Mouse (Mus musculus): Measurements from ENCODE around the gene C1qtnf6.

The C1qtnf6 gene

GRCm38 (mm10) chr15:78530671-78531450, at the start of gene C1qtnf6:
C1qtnf6 (minus strand) TSS chr15:78531416.
- DNase-seq (ENCODE audit: low read depth, low spot score) = no peak

GRCm38 (mm10) chr15:78576284-78576810, 45.1 kb upstream of the C1qtnf6 start:
- DNase-seq (ENCODE audit: low read depth, low spot score) = no peak

GRCm38 (mm10) chr15:78572658-78573397, 41.6 kb upstream of the C1qtnf6 start, which contains the start of gene Rac2:
Rac2 (minus strand) TSS chr15:78572783.
- DNase-seq (ENCODE audit: low read depth, low spot score) = no peak

- DNase-seq (ENCODE audit: low read depth, low spot score) = no peak
Measured at GRCm38 (mm10) chr15:78572270-78572600, 41.0 kb upstream of the C1qtnf6 start.

DNA sequence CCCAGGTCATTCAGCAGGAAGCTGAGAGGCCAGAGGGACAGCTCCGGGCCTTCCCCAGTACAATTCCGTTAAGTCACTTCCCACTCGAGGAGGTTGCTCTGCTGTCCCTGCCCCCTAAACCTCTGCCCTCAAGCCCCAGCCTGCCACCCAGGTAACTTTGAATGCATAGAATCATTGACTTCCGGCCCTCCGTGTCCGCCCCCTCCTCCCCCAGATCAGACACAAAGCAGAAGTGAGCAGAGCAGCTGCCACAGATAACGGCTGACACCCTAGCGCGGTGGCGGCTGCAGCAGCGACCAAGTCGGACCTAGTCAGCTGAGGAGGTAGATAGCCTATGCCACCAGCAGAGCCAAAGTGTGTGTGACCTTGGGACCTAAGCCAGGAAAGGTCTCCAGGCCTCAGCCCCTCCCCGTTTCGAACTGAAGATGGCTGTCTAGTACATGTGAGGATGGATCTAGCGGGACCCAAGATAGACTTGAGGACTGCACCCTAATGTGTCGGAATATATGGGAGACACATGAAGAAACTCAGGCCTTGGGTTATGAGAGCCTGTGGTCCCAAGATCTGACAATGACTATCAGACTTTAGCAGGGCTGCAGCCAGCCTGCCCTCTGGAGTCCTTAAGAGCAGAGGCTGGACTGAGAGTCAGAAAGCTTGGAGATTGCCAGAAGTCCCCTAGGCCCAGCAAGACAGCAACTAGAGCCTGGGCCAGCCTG, 40.5 kb upstream of the C1qtnf6 start:
- no peak for DNase-seq (ENCODE audit: low read depth, low spot score)

GRCm38 (mm10) chr15:78570170-78570569, 39.0 kb upstream of the C1qtnf6 start:
- DNase-seq (ENCODE audit: low read depth, low spot score) = no peak

- DNase-seq (ENCODE audit: low read depth, low spot score) = no peak
Measured at GRCm38 (mm10) chr15:78567608-78568120, 36.4 kb upstream of the C1qtnf6 start.

- no peak for DNase-seq (ENCODE audit: low read depth, low spot score)
Measured at GRCm38 (mm10) chr15:78564764-78565435, 33.7 kb upstream of the C1qtnf6 start.

DNA sequence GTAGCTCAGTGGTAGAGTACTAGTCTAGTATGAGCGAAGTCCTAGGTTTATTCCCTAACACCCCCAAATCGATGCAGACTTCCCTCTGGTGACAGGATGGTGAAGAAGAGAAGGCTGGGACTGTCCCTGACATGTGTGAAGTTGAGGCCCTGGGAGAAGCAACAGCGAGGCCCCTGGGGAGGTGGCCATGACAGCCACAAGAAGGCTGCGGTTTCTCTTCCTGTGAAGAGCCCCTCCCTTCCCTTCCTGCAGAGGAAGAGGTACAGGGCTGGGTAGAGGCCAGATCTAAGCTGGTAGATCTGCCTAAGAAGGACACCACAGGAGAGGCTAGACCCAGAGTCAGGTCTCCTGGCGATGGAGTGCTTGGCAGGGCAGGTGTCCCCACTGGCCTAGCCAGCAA, 32.7 kb upstream of the C1qtnf6 start:
- DNase-seq (ENCODE audit: low read depth, low spot score) = no peak

DNA sequence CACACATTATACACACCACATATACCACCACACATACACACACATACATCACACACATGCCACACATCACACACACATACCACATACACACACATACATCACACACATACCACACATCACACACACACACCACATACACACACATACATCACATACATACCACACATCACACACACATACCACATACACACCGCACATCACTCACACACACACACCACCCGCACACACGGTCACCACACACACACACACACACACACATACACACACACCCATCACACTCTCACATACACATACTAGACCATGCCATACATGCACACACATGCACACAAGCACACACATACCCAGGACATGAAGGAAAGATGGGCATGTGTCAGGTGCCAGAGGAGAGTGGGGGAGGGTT, 32.1 kb upstream of the C1qtnf6 start:
- DNase-seq (ENCODE audit: low read depth, low spot score) = no peak

DNA sequence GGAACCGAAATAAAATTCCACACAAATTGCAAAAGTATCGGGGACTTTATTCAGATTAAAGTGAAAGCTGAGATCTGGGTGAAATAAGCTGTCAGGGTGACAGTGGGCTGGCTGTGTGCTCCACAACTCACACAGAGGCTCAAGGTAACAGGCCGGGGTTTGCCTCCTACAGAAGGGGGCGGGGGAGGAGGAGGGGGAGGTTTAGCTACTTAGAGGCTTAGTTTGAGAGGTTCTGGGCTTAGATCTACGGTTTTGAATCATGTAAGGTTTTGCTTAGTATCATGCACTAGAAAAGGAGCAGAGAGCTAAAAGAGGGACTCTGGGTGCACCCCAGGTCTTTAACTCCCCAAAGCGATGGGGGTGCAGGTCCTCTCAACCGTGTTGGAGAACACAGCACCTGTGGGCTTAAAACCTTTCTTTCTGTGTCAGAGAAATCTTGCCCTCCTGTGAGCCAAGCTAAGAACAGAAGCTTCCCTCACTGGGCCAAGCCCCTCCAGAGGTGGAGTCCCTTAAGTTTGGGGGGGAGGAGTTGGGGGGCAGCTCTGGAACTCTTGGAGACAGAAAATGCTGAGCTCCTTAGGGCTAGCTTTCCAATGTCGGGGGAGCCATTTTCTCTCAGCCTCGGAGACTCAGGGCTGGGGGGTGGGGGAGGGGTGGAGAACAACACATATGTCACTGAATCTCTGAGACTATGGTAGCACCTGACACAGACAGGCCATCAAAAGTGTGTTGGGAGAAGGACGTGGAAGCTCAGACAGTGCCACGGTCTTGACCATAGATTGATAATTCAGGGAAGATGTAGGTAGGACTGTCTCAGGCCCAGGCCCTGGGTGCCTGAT, 28.1 kb upstream of the C1qtnf6 start:
- no peak for DNase-seq (ENCODE audit: low read depth, low spot score)

GRCm38 (mm10) chr15:78557693-78558535, 26.7 kb upstream of the C1qtnf6 start:
- DNase-seq (ENCODE audit: low read depth, low spot score) = no peak

DNA sequence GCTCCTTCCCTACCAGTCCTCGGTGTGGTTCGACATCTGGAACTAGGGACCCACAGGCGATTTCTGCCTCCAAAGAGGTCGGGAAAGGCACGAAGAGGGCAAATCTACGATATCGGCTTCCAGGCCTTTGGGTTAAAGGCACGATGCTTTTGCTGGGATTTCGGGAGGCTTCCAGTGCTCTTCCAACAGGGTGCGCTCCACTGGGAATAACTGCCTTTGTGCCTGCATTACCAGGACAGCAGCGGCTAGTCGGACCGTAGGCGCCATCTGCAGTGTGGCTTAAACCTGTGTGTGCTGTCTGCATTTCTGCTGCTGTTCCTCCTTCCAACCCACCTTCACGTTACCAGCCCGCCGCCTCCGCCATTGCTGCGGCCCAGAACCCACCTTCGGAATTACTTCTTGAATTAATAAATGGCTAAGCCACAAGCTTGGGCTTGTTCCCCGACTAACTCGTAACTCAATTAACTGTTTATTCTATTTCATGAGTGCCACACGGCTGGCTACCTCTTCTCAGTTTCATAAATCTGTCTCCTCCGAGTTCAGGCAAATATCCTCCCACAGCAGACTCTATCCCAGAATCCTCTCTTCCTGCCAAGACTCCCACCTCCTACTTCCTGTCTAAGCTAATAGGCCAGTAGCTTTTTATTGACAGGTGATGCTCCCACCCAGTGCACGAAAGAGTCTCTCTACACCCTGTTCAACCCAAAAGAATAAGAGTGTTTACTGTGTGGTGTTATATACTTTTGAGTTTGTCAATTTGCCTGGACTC, 23.5 kb upstream of the C1qtnf6 start:
- DNase-seq (ENCODE audit: low read depth, low spot score) = no peak

DNA sequence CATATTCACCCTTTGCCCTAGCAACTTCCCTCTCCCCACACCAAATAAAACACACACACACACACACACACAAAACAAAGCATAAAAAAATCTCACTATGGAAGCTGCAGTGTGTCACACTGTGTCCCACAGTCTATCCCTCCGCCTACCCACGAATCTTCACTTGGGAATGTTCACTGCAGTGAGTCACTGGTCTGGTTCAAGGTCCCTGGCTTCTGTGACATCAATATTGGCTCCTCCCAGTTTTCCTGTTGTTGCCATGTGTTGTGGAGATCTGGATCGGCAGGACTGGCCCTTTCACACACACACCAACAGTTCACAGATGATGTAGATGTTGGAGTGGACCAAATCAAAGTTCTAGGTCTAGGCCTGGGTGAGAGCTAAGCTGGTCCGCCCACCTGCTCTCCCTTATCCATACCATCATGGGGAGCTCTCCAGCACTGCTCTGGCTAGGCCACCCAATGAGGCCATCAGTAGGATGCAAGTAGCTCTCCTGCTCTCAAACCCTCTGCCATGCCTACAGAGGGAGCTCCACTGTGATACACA, 18.0 kb upstream of the C1qtnf6 start:
- no peak for DNase-seq (ENCODE audit: low read depth, low spot score)

DNA sequence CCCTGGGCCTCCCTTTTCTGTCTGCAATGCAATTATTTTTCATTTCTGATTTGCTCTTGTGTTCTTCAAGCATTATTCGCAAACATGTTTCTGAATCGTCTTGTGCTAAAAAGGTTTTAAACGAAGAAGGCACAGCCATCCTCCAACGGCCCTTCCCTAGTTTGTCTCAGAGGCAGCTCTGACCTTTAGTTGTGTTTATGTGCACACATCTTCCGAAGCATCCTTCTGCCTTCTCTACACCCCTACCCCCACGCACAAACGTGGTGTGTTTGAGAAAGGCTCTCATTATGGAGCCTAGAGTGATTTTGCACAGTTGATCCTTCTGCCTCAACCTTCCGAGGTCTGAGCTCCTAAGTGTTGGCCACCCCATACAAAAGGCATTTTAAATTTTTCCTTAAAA, 17.5 kb upstream of the C1qtnf6 start:
- DNase-seq (ENCODE audit: low read depth, low spot score) = no peak

- no peak for DNase-seq (ENCODE audit: low read depth, low spot score)
Measured at GRCm38 (mm10) chr15:78548336-78548665, 17.1 kb upstream of the C1qtnf6 start.

DNA sequence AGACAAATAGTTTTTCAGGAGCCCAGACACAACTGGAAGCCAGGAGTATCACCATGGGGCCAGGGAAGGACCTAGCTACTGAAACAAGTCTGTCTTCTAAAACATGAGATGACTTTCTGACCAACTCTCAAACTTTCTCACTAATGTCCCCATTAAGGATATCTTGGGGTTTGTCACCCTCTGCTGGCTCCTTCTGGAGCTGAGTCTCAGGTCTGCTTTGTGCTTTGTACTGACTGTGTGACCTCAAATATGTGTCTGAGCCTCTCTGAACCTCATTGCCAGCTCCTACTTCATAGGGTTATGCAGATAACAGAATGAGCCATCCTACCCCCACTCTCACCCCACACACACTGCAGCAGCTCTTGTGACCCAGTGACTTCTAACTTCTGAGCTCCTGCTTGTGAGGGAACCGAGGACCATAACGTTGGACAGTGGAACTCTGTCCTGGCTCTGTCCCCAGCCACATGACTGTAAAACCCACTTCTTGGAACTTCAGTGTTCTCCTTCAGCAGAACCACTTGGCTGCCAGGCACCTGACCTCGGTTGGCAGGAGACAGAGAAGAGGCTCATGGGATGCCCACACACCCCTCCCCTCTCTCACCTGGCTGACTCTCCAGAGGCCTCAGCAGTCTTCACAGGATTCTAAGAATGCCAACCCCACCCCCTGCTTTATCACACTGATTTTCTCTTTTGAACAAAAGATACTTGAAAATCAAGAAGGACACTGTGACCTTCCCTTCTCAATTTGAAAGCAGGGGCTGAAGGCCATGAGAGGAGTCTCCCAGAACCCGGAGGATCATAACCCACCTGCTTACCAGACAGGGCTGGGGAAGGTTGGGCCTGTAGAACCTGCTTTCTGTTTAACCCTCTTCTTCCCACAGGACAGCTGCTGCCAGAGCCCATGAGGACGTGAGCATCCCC, 16.5 kb upstream of the C1qtnf6 start:
- no peak for DNase-seq (ENCODE audit: low read depth, low spot score)

- DNase-seq (ENCODE audit: low read depth, low spot score) = no peak
Measured at GRCm38 (mm10) chr15:78546060-78546459, 14.8 kb upstream of the C1qtnf6 start.

Data from WW6 (cell line).